Mouse (Mus musculus) kidney, embryonic 15.5 days (tissue): ENCODE results near the gene Mas1. TPM values are rescaled to one million over a fixed set of nuclear protein-coding genes. Genes with fewer than 3 reads are reported as not detected.
A peak's percentile ranks its signal among the peaks of the same experiment; 100 is the strongest.

ENCODE experiments used
- ATAC-seq: fragments of 200-750 bp; cut with Nextera tagmentation; replicated peaks from 2 replicates; pipeline ENCODE4 v1.8.0; 2017; ENCODE audit warnings: moderate TSS enrichment; ENCODE audit not compliant: low FRiP score
- H3K27ac ChIP-seq: fragments of 300-500 bp; sonication (generic); 2 replicates; pipeline ENCODE4 v1.5.1; 2015; ENCODE audit warnings: mild to moderate bottlenecking, inconsistent platforms
- H3K27me3 ChIP-seq: fragments of 300-500 bp; sonication (generic); 2 replicates; pipeline ENCODE4 v1.6.1; 2015; ENCODE audit warnings: inconsistent platforms
- H3K36me3 ChIP-seq: fragments of 300-500 bp; sonication (generic); 2 replicates; pipeline ENCODE4 v1.6.1; 2015; ENCODE audit warnings: inconsistent platforms
- H3K4me1 ChIP-seq: fragments of 300-500 bp; sonication (generic); 2 replicates; pipeline ENCODE4 v1.6.1; 2015; ENCODE audit warnings: inconsistent platforms
- H3K4me2 ChIP-seq: fragments of 300-500 bp; sonication (generic); 2 replicates; pipeline ENCODE4 v1.6.1; 2015; ENCODE audit warnings: moderate library complexity, mild to moderate bottlenecking, inconsistent platforms
- H3K4me3 ChIP-seq: fragments of 300-500 bp; sonication (generic); replicated peaks from 2 replicates; pipeline ENCODE4 v1.5.1; 2015; ENCODE audit warnings: mild to moderate bottlenecking, inconsistent platforms
- H3K9ac ChIP-seq: fragments of 300-500 bp; sonication (generic); 2 replicates; pipeline ENCODE4 v1.6.1; 2015; ENCODE audit warnings: mild to moderate bottlenecking, inconsistent platforms
- H3K9me3 ChIP-seq: fragments of 300-500 bp; sonication (generic); replicated peaks from 2 replicates; pipeline ENCODE4 v1.6.1; 2016; ENCODE audit warnings: inconsistent platforms
- WGBS: fragments of 180-500 bp; shearing (Covaris S2); methylation state at CpG from one replicate; pipeline ENCODE4 v1.1.7; 2015; ENCODE audit warnings: mixed read lengths; 5-methylcytosine and 5-hydroxymethylcytosine counted together
- polyA plus RNA-seq: library from polyadenylated mRNA; unstranded; fragments of >200 nt; fragmentation: Nextera tagmentation; extraction: Ambion mirVana; gene quantifications from 2 replicates; pipeline ENCODE4 v1.2.1, GENCODE M21; 2015

The Mas1 gene
- polyA plus RNA-seq, 1 experiment from 2014 or later = 0.77 TPM

DNA sequence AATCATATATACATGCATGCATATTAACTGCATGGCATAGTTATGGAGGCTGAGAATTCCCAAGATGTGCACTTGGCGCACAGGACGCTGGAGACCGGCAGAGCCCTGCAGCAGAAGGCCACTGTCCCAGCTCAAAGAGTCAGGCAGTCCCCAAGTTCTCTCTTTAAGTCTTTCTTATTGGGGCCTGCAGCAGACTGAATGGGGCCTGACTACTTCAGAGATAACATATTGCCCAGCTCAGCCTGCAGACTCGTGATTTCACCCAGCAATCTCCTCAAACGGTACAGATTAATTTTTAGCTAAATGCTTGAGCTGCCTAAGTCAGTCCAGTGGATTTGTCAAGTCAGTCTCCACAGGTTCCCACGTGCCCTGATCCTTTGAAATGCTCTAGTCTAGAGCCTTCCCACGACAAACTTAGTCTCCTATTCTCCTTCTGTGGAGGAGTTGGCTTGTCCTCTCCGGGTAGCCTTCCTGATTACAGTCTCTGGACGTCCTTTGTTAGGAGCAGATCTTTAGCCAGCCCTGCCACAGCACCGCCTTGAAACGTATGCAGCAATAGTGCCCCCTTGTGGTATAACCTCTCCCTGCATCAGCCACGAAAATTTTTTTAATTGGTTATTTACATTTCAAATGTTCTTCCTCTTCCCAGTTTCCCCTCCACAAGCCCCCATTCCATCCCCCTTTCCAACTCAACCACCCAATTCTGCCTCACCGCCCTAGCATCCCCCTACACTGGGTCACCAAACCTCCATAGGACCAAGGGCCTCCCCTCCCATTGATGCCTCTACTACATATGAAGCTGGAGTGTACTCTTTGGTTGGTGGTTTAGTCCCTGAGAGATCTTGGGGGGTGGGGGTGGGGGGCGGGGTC is 57.6 kb downstream of the Mas1 start:
- Histone ChIP-seq H3K9ac (no peak overlapping the region), H3K27me3 (no peaks in the 10 kb centered on the region), H3K4me3 (no peak overlapping the region), H3K27ac (peak overlapping the region; percentile 84), H3K9me3 (0 out of 2 replicates have a peak, but pooled peaks cover 4% of the 10 kb centered on the region), H3K4me2 (no peak overlapping the region; the same call in 1 of the 2 replicates), H3K36me3 (peaks cover 20% of the 10 kb centered on the region), H3K4me1 (peaks cover 7% of the 10 kb centered on the region)
- peak; percentile 90 for ATAC-seq
- 21% methylated on average over 14 of the region's 14 CpGs for WGBS

DNA sequence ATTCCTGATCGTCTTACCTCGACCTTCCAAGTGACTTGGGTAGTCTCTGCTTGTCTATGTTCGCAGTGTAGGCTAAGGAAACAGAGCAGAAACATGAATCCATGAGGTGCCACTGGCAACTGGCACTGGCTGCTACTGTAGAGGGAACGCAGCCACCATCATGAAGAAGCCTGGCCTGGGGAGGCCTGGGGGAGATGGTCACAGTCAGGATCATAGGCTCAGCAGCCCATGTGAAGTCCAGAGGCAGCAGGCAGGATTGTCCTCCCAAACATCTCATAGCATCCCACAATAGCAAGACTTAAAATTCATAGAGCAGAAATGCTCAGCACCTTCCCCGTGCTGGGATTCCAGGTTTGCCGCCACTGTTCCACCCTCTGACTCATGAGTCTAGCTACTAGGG is 59.1 kb downstream of the Mas1 start:
- H3K27ac ChIP-seq = 0 out of 2 replicates have a peak overlapping the region, but pooled peaks have one; percentile 7
- no peak for ATAC-seq
- 0 out of 2 replicates have a peak, but pooled peaks cover 4% of the 10 kb centered on the region for H3K9me3 ChIP-seq
- no peaks in the 10 kb centered on the region for H3K27me3 ChIP-seq
- peaks cover 7% of the 10 kb centered on the region for H3K4me1 ChIP-seq
- H3K4me3 ChIP-seq = no peak overlapping the region
- WGBS = 83% methylated on average over 6 of the region's 6 CpGs
- no peak overlapping the region for H3K9ac ChIP-seq
- H3K4me2 ChIP-seq = no peak overlapping the region
- H3K36me3 ChIP-seq = peaks cover 8% of the 10 kb centered on the region

DNA sequence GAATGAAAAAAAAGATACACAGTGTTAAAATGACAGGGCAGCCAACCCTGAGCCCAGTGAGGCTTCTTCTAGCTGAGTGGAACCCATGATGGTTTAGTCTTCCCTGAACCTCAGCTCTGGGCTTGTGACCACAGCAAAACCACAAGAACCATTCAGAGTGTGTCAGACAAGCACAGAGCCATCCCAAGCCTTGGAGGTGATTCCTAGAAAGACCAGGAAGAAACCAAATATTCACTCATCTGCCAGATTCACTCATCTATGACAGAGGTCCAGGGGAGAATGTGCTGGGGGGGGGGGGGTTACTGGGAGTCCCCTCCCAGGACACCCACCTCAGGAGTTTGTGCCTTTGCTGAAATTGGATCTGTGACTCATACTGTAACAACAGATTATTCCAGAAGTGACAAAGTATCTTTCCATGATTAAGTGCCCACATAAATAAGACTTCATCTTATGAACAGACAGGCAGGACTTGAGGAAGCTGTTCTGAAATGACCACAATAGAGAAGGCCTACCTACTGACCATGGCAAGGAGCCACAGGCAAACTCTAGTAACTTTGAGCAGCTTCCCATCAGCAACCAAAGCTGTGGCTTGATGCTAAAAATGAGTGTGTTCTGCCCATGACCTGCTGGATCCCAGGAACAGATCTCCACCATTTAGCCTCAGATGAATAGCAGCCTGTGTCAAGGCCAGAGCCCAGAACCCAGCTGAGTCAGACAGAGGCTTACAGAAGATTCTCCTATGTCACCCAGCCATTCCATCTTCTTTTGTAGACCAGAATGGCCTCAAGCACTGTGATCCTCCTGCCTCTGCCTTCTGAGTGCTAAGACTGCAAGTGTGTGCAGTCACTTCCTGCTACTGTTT is 63.1 kb downstream of the Mas1 start:
- H3K27me3 ChIP-seq = no peaks in the 10 kb centered on the region
- H3K36me3 ChIP-seq = no peaks in the 10 kb centered on the region; the same call in 1 of the 2 replicates
- no peak overlapping the region for H3K27ac ChIP-seq
- H3K4me3 ChIP-seq = no peak overlapping the region
- no peak overlapping the region for H3K9ac ChIP-seq
- H3K4me2 ChIP-seq = no peak overlapping the region
- H3K9me3 ChIP-seq = no peaks in the 10 kb centered on the region
- ATAC-seq = no peak
- 0 out of 2 replicates have a peak, but pooled peaks cover 2% of the 10 kb centered on the region for H3K4me1 ChIP-seq

DNA sequence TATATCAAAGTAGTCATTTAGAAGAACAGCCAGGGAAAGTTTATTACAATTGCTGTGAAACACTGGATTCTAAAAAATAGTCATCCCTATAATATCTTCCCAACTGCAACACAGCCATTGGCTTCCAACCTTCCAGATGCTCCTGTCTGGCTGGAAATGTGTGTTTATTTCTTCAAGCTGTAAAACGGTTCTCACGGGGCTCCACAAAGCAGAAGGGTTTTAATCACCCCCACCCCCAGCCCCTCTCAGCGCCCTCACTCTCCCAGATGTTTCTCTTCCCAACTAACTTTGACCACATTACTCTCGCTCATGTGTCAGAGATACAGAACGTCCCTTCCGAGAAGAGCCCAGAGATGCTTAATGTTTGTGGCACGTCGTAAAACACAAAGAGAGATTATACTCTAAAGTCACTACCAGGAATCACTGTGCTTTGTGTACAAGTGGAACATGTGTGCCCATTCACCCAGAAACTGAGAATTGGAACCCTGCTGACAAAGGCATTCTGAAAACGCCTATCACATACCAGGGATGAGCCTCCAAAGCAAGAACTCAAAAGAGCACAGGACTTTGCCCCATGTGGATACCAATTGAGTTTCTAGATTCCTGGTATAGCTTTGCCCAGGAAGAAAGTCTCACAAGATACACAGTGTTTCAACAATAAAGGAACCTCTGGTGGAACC is 65.9 kb downstream of the Mas1 start:
- 38% methylated on average over 9 of the region's 9 CpGs for WGBS

DNA sequence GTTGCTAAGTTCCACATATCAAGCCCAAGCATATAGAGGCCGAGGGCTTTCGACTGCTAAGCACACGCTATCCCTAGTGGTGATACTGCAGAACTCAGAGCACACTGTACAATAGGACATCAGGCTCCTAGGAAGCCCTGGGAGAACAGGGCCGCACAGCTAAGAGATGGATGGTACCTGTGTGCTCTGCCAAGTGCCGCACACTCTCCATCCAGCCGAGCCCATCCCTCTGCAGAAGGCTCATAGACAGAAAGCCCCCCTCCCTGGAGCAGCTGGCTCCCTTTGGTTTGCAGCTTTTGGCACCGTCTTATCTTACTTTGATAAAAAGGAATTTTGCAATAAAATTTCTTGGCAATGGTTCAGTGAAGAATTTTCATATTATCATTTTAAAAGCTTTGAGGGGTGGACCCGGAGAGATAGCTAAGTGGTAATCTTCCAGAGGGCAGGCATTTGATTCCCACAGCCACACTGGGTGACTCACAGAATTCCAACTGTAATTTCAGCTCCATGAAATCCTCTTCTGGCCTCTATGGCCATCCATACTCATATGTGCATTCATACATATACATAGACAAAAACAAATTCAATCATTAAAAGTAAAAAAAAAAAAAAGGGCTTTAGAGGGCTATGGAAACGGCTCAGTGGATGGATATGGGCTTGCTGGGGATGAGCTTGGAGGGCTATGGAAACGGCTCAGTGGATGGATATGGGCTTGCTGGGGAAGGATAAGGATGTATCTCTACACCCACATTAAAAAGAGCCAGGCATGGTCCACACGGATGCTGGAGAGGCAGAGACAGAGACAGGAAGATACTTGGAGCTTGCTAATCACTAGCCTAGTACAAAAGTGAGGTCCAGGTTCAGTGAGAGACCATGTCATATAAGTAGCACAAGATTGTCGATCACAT is 68.3 kb downstream of the Mas1 start:
- H3K36me3 ChIP-seq = peaks cover 10% of the 10 kb centered on the region
- ATAC-seq = 0 out of 2 replicates have a peak, but pooled peaks have one; percentile 60
- no peaks in the 10 kb centered on the region for H3K27me3 ChIP-seq
- no peaks in the 10 kb centered on the region for H3K9me3 ChIP-seq
- peaks cover 12% of the 10 kb centered on the region for H3K4me1 ChIP-seq
- no peak overlapping the region for H3K4me3 ChIP-seq
- 79% methylated on average over 12 of the region's 12 CpGs for WGBS
- peak overlapping the region; percentile 52 for H3K27ac ChIP-seq
- no peak overlapping the region for H3K9ac ChIP-seq
- H3K4me2 ChIP-seq = no peak overlapping the region

More for the DNA sequence above, 65.9 kb downstream of the Mas1 start:
- ATAC-seq = no peak
- Histone ChIP-seq H3K27ac (peak overlapping the region; percentile 4; the same call in 1 of the 2 replicates), H3K4me2 (no peak overlapping the region), H3K36me3 (peaks cover 9% of the 10 kb centered on the region), H3K27me3 (no peaks in the 10 kb centered on the region), H3K4me1 (peaks cover 5% of the 10 kb centered on the region; the same call in 1 of the 2 replicates), H3K4me3 (no peak overlapping the region), H3K9ac (no peak overlapping the region), H3K9me3 (no peaks in the 10 kb centered on the region)

DNA sequence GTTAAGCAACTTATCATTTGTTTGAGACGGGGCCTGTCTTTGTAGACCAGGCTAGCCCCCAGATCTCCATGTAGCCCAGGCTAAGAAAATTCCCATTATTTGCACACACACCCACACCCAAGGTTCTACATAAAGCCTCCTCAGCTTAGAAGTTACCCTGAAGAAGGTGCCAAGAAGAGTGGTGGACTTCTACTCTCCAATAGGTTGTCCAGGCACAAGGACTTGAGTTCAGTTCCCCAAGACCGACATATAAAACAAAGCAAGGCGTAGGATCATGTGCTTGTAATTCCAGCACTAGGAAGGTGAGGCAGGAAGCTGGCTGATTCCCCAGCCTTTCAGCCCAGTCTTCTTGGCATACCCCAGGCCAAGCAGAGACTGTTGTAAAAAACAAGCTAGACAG is 69.4 kb downstream of the Mas1 start:
- Histone ChIP-seq H3K36me3 (peaks cover 11% of the 10 kb centered on the region), H3K4me3 (no peak overlapping the region), H3K27me3 (no peaks in the 10 kb centered on the region), H3K9me3 (no peaks in the 10 kb centered on the region), H3K9ac (no peak overlapping the region), H3K27ac (0 out of 2 replicates have a peak overlapping the region, but pooled peaks have one; percentile 52), H3K4me2 (no peak overlapping the region), H3K4me1 (peaks cover 22% of the 10 kb centered on the region)
- no peak for ATAC-seq
- WGBS = 94% methylated on average over 3 of the region's 3 CpGs

DNA sequence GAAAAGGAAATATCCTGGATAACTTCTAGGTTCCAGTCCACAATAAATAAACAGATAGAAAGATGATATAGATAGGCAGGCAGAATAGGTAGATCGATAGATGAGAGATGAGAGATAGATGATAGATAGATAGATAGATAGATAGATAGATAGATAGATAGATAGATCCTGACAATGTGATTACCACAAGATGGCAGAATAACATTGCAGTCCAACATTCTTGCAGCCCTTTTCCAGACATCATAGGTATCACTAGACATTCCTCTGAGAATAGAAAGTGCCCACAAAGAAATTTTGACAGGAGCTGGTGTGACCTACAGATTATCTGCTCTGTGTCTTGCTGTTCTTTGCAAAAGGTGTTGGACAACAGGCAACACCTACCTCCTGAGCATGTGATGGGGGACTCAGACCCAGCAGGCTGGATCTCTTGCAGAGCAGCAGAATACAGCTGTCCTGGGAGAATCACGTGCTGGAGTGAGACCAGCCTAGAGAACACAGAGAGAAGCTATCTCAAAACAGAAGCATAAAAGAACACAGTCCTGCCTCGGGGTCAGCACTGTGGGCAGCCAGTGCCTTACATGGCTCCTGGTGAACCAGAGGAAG is 70.4 kb downstream of the Mas1 start:
- Histone ChIP-seq H3K4me3 (no peak overlapping the region), H3K27me3 (no peaks in the 10 kb centered on the region), H3K9me3 (no peaks in the 10 kb centered on the region), H3K9ac (no peak overlapping the region), H3K4me1 (peaks cover 29% of the 10 kb centered on the region), H3K27ac (no peak overlapping the region), H3K36me3 (peaks cover 11% of the 10 kb centered on the region), H3K4me2 (no peak overlapping the region)
- 75% methylated on average over 3 of the region's 3 CpGs for WGBS
- ATAC-seq = no peak

DNA sequence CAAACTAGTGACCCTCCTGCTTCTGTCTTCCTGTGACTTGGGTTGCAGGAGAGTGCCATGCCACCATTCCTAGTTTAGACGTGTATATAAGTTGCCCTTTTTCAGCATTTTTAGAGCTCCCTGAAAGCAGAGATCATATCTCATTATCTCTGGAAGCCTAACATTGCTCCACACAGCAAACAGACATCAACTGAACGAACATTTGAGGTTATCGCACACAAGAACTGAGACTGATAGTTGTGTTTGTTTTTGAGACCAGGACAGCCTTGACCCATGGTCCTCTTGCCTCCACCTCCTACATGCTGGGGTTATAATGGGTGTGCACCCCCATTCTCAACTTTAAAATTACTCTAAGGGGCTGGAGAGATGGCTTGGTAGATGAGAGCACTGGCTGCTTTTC is 71.3 kb downstream of the Mas1 start:
- H3K9me3 ChIP-seq = no peaks in the 10 kb centered on the region
- no peak overlapping the region for H3K4me2 ChIP-seq
- 72% methylated on average over 3 of the region's 3 CpGs for WGBS
- H3K27me3 ChIP-seq = no peaks in the 10 kb centered on the region
- H3K4me1 ChIP-seq = peaks cover 36% of the 10 kb centered on the region
- H3K36me3 ChIP-seq = peaks cover 11% of the 10 kb centered on the region
- ATAC-seq = no peak
- H3K27ac ChIP-seq = no peak overlapping the region
- H3K4me3 ChIP-seq = no peak overlapping the region
- no peak overlapping the region for H3K9ac ChIP-seq

DNA sequence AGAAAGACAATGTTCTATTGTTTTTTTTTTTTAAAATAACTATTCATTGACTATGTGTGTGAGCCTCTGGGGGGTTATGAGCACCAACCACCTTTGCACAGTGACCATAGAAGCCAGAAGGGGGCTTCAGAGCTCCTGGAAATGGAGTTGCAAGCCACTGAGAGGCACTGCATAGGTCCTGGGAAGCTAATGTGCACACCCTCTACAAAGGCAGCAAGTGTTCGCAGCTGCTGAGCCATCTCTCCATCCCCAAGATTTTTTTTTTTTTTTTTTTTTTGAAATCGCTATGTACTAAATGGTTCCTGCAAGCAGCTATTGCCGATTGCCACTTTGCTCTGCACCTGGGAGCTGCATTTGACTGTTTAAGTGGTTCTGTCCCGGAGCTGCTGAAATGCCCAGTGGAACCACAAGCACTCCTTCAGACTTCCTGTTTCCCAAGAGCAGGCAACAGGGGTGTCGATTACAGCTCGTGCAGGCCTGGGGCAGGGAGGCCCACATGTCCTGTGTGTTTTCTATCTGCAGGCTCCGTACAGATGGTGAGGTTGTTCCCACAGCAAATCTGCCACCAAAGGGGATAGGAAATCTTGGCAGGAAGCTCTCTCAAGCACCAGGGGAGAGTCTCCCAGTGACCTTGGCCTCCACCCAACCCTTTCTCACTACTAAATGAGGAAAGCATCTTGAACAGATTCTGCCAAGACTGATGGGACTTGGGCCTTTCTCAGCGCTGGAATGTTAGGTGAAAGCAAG is 74.1 kb downstream of the Mas1 start:
- Histone ChIP-seq H3K4me2 (no peak overlapping the region), H3K27me3 (no peaks in the 10 kb centered on the region), H3K4me3 (no peak overlapping the region), H3K9me3 (no peaks in the 10 kb centered on the region; the same call in 1 of the 2 replicates), H3K27ac (peak overlapping the region; percentile 86), H3K4me1 (peaks cover 52% of the 10 kb centered on the region), H3K36me3 (peaks cover 12% of the 10 kb centered on the region), H3K9ac (no peak overlapping the region)
- 37% methylated on average over 8 of the region's 8 CpGs for WGBS
- ATAC-seq = no peak
